Mouse (Mus musculus) kidney, postnatal 0 days (tissue): Measurements from ENCODE around the gene Efs. TPM values are rescaled to one million over a fixed set of nuclear protein-coding genes. Genes with fewer than 3 reads are reported as not detected.
A peak's percentile ranks its signal among the peaks of the same experiment; 100 is the strongest.

Experiments
- ATAC-seq: fragments of 200-750 bp; cut with Nextera tagmentation; replicated peaks from 2 replicates; pipeline ENCODE4 v1.8.0; 2017; ENCODE audit warnings: low read depth, moderate number of reproducible peaks, moderate TSS enrichment, moderate library complexity; ENCODE audit not compliant: low FRiP score
- DNase-seq: peaks from one replicate; pipeline ENCODE4 v3.0.0-alpha.2; 2016; ENCODE audit warnings: low spot score
- H3K27ac ChIP-seq: fragments of 300-500 bp; sonication (generic); 2 replicates; pipeline ENCODE4 v1.5.1; 2014; ENCODE audit warnings: mild to moderate bottlenecking
- H3K27me3 ChIP-seq: fragments of 300-500 bp; sonication (generic); 2 replicates; pipeline ENCODE4 v1.6.1; 2014; ENCODE audit warnings: low read length, mixed read lengths; ENCODE audit not compliant: insufficient read depth
- H3K36me3 ChIP-seq: fragments of 300-500 bp; sonication (generic); 2 replicates; pipeline ENCODE4 v1.6.1; 2014; ENCODE audit warnings: low read length, mixed read lengths; ENCODE audit not compliant: insufficient read depth
- H3K4me1 ChIP-seq: fragments of 300-500 bp; sonication (generic); replicated peaks from 2 replicates; pipeline ENCODE4 v1.6.1; 2014; ENCODE audit warnings: antibody characterized with exemption, low read length, mixed read lengths; ENCODE audit not compliant: insufficient read depth
- H3K4me2 ChIP-seq: fragments of 300-500 bp; sonication (generic); 2 replicates; pipeline ENCODE4 v1.6.1; 2014; ENCODE audit warnings: mild to moderate bottlenecking, low read length, moderate library complexity, mixed read lengths
- H3K4me3 ChIP-seq: fragments of 300-500 bp; sonication (generic); replicated peaks from 2 replicates; pipeline ENCODE4 v1.5.1; 2014; ENCODE audit warnings: low read depth, low read length
- H3K9ac ChIP-seq: fragments of 300-500 bp; sonication (generic); 2 replicates; pipeline ENCODE4 v1.6.1; 2014; ENCODE audit warnings: low read depth, low read length
- H3K9me3 ChIP-seq: fragments of 300-500 bp; sonication (generic); replicated peaks from 2 replicates; pipeline ENCODE4 v1.6.1; 2016; ENCODE audit warnings: low read length, inconsistent platforms, mixed read lengths
- CTCF ChIP-seq: IDR thresholded peaks from 2 replicates; pipeline ENCODE4 v1.5.1; 2016; ENCODE audit warnings: antibody characterized with exemption, low read depth, mild to moderate bottlenecking, moderate library complexity
- WGBS: fragments of 180-500 bp; shearing (Covaris S2); extraction: QIAGEN DNeasy Blood & Tissue Kit; methylation state at CpG from one replicate; pipeline ENCODE4 v1.1.7; 2014; 5-methylcytosine and 5-hydroxymethylcytosine counted together
- microRNA counts: library from miRNA; unstranded; fragments of <30 nt; microRNA quantifications from one replicate; lab custom pipeline; 2015
- microRNA-seq: library from miRNA; unstranded; fragments of <30 nt; microRNA quantifications from one replicate; pipeline ENCODE4, GENCODE M21; 2016
- polyA plus RNA-seq: library from polyadenylated mRNA; unstranded; fragments of >200 nt; fragmentation: Nextera tagmentation; extraction: Ambion mirVana; gene quantifications from 2 replicates; pipeline ENCODE4 v1.2.1, GENCODE M21; 2015

Efs gene
- polyA plus RNA-seq, 1 experiment from 2014 or later: 15.0 TPM

GRCm38 (mm10) chr14:54866936-54867335, 59.0 kb downstream of the Efs start:
- no peak for DNase-seq
- Histone ChIP-seq H3K9ac (no peak overlapping the region), H3K36me3 (no peaks in the 10 kb centered on the region), H3K9me3 (no peaks in the 10 kb centered on the region), H3K4me3 (no peak overlapping the region), H3K27ac (no peak overlapping the region), H3K4me2 (no peak overlapping the region), H3K4me1 (no peaks in the 10 kb centered on the region), H3K27me3 (no peaks in the 10 kb centered on the region)
- TF ChIP-seq CTCF: peak; percentile 61
- no peak for ATAC-seq
- 58% methylated on average over 5 of the region's 5 CpGs for WGBS

MicroRNAs within 50 kb of the gene (microRNA counts, 519-probe panel; counts per million panel counts)
- 330 counts per million, percentile 68 among the panel's probes with 10 or more counts for microRNA mmu-miR-208a (lab: Ali Mortazavi, UCI)
- 330 counts per million, percentile 68 among the panel's probes with 10 or more counts for microRNA mmu-miR-208b (lab: Ali Mortazavi, UCI)

Small RNAs within 50 kb of the gene (microRNA-seq; reads per million reads assigned to microRNA genes)
- 0.60 reads per million for gene Mir208a
- gene Mir208b: 1.6 reads per million

Other genes starting within 250 kb of the Efs start
- 102 TPM in 2 replicates for gene 1700123O20Rik, start 239.9 kb downstream of the Efs start, polyA plus RNA-seq
- gene Acin1, start 239.2 kb downstream of the Efs start, polyA plus RNA-seq: 86.7 and 90.1 TPM in 2 replicates
- gene Gm29776, start 227.3 kb downstream of the Efs start, polyA plus RNA-seq: 0.07 TPM in 1 of 2 replicates, not detected in the other
- not detected in 2 replicates for gene Cebpe, start 214.0 kb downstream of the Efs start, polyA plus RNA-seq
- gene Slc7a8, start 144.2 kb downstream of the Efs start, polyA plus RNA-seq: 25.4 and 25.7 TPM in 2 replicates
- 0.80 and 1.2 TPM in 2 replicates for gene Rnf212b, start 112.0 kb downstream of the Efs start, polyA plus RNA-seq
- gene Homez, start 55.2 kb downstream of the Efs start, polyA plus RNA-seq: 18.7 and 19.9 TPM in 2 replicates
- 3.1 and 4.2 TPM in 2 replicates for gene Ppp1r3e, start 48.6 kb downstream of the Efs start, polyA plus RNA-seq
- gene Bcl2l2, start 42.7 kb downstream of the Efs start, polyA plus RNA-seq: 5.3 and 5.6 TPM in 2 replicates
- gene Gm20521, start 42.7 kb downstream of the Efs start, polyA plus RNA-seq: 1.7 and 2.5 TPM in 2 replicates
- 113 and 123 TPM in 2 replicates for gene Pabpn1, start 33.6 kb downstream of the Efs start, polyA plus RNA-seq
- 39.9 and 48.1 TPM in 2 replicates for gene Slc22a17, start 13.0 kb downstream of the Efs start, polyA plus RNA-seq
- 0.11 TPM in 1 of 2 replicates, not detected in the other for gene Il25, start 6.6 kb upstream of the Efs start, polyA plus RNA-seq
- 1.9 and 2.1 TPM in 2 replicates for gene Cmtm5, start 10.1 kb upstream of the Efs start, polyA plus RNA-seq
- 0.34 and 0.62 TPM in 2 replicates for gene Myh6, start 40.8 kb upstream of the Efs start, polyA plus RNA-seq
- not detected in 2 replicates for gene Gm17428, start 50.8 kb upstream of the Efs start, polyA plus RNA-seq
- 0.16 and 0.88 TPM in 2 replicates for gene Myh7, start 68.5 kb upstream of the Efs start, polyA plus RNA-seq
- 68.9 and 75.7 TPM in 2 replicates for gene Ngdn, start 89.3 kb upstream of the Efs start, polyA plus RNA-seq
- gene Zfhx2, start 166.2 kb upstream of the Efs start, polyA plus RNA-seq: 2.0 and 2.4 TPM in 2 replicates
- gene Thtpa, start 168.7 kb upstream of the Efs start, polyA plus RNA-seq: 20.8 and 21.6 TPM in 2 replicates
- gene Ap1g2, start 180.5 kb upstream of the Efs start, polyA plus RNA-seq: 15.8 and 16.8 TPM in 2 replicates
- gene Jph4, start 190.8 kb upstream of the Efs start, polyA plus RNA-seq: 0.30 and 0.34 TPM in 2 replicates